Mouse (Mus musculus) G1E (cell line): ENCODE results near the gene Rmdn2.

ENCODE experiments used
- CTCF ChIP-seq: IDR thresholded peaks from 2 replicates; pipeline ENCODE4 v1.5.1; 2012; ENCODE audit warnings: low read depth, low read length, inconsistent platforms, mixed read lengths
- GATA1 ChIP-seq: IDR thresholded peaks from 2 replicates; pipeline ENCODE4 v1.6.1; 2012; ENCODE audit warnings: borderline replicate concordance, low read length, inconsistent platforms, mixed read lengths
- GATA2 ChIP-seq: IDR thresholded peaks from 2 replicates; pipeline ENCODE4 v1.6.1; 2012; ENCODE audit warnings: low read depth, low read length, inconsistent platforms, borderline replicate concordance
- POLR2AphosphoS5 ChIP-seq: IDR thresholded peaks from 2 replicates; pipeline ENCODE4 v1.6.1; 2012; ENCODE audit warnings: low read depth, low read length, inconsistent platforms; ENCODE audit not compliant: insufficient replicate concordance
- TAL1 ChIP-seq: conservative IDR thresholded peaks from 2 replicates; pipeline ENCODE4 v1.6.1; 2012; ENCODE audit warnings: low read depth, low read length, inconsistent platforms, mixed read lengths

GRCm38 (mm10) chr17:79595996-79596395 lies 15.7 kb upstream of the Rmdn2 start:
- no peak for TF ChIP-seq CTCF
- TF ChIP-seq TAL1 = no peak
- TF ChIP-seq POLR2AphosphoS5 = no peak
- no peak for TF ChIP-seq GATA1
- TF ChIP-seq GATA2 = no peak
